Mouse (Mus musculus) gastrocnemius, adult 18-20 months (tissue): ENCODE measurements around the gene Ntf5. TPM values are rescaled to one million over a fixed set of nuclear protein-coding genes. Genes with fewer than 3 reads are reported as not detected.

Experiments used
- DNase-seq: peaks from one replicate; pipeline ENCODE4 v3.0.0; 2021; ENCODE audit warnings: low spot score
- total RNA-seq, 2 experiments: library from RNA; stranded (reverse); gene quantifications; 2 replicates each; pipeline ENCODE4 v1.2.3; 2021

Ntf5 gene
- total RNA-seq, 2 experiments from 2014 or later: 4.3 to 4.7 TPM

DNA sequence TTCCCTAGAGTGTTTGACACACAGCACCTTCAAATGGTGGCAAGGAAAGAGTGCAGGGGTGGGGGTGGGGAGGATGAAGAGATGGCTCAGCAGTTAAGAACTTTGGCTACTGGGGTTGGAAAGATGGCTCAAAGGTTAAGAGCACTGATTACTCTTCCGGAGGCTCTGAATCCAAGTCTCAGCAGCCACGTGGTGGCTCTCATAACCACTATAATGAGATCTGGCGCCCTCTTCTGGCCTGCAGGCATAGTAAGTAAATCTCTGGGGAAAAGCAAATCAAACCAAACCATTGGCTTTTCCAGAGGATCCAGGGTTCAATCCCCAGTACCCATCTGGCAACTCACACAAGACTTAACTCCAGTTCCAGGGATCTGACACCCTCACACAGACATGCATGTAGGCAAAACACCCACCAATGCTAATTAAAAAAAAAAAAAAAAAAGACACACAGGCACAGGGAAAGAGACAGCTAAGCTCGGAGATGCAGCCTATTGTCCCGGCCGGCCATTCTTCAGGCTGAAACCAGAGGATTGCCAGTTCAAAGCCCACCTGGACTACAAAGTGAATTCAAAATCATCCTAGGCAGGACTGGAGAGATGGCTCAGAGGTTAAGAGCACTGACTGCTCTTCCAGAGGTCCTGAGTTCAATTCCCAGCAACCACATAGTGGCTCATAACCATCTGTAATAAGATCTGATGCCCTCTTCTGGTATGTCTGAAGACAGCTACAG lies 9.8 kb upstream of the Ntf5 start:
- DNase-seq: peak; percentile 66

DNA sequence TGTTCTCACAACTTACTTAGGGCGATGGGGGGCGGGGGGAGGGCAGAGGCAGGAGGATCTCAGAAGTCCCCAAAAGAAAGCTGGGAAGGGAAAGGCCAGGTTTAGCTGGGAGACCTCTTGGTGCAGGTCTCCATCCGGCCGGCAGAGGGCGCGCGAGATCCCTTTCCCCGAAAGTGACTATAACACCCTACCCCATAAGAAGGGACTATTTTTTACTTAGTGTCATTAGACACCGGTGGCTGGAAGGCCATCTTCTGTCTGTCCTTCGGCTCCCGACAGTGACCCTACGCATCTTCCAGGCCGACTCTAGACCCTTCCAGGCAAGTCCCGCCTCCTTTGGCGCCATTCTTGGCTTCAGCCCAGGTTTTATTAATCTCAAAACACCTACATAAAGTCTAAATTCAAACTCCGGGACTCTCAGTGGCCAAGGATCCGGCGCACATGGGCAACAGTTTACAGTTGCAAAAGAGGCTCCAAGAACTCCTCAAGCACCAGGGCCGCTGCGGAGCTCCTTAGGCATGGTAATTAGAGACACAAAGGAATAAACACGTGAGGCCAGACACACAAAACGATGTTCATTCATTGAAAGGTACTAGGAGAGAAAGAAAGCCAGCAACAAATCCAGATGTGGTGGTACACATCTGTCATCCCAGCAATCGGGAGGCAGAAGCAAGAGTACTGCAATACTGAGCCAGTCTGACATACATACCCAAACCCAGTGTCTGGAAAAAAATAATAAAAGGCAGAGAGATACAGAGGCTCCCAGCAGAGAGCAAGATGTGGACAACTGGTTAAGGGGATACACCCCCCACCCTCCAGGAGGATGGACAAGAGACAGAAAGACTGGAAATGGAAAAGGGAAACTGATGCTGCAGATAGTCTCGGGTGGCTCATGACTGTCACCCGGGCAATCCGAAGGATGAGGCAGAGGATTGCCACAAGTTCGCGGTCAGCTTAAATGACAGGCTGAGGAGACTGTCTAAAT lies 8.1 kb upstream of the Ntf5 start, which contains the start of gene Kcna7:
Gene Kcna7, plus strand, starts transcription at position 563 of the 985 bp plus-strand sequence.
- peak; percentile 87 for DNase-seq

DNA sequence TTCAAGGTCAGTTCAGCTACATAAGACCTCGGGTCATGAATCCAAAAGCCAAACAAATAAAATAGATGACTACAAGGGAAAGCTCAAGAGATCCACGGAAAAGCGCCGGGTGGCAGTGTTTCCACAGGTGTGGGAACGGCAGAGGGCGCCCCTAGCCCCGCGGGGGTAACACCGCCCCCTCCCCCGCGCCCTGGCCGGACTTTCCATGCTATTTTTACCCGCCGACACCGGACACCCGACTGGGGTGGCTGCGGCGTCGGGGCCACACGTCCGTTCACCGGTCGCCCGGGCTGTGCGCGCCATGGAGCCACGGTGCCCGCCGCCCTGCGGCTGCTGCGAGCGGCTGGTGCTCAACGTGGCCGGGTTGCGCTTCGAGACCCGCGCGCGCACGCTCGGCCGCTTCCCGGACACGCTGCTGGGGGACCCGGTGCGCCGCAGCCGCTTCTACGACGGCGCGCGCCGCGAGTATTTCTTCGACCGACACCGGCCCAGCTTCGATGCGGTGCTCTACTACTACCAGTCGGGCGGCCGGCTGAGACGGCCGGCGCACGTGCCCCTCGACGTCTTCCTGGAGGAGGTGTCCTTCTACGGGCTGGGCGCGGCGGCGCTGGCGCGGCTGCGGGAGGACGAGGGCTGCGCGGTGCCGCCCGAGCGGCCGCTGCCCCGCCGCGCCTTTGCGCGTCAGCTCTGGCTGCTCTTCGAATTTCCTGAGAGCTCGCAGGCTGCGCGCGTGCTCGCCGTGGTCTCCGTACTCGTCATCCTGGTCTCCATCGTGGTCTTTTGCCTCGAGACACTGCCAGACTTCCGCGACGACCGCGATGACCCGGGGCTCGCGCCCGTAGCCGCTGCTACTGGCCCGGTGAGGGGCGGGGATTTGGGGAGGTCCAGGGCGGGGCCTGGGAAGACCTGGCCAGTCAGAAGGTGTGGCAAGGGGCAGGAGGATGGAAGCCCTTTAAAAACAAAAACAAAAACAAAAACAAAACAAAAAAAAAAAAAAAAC lies 7.0 kb upstream of the Ntf5 start:
- peak; percentile 87 for DNase-seq

DNA sequence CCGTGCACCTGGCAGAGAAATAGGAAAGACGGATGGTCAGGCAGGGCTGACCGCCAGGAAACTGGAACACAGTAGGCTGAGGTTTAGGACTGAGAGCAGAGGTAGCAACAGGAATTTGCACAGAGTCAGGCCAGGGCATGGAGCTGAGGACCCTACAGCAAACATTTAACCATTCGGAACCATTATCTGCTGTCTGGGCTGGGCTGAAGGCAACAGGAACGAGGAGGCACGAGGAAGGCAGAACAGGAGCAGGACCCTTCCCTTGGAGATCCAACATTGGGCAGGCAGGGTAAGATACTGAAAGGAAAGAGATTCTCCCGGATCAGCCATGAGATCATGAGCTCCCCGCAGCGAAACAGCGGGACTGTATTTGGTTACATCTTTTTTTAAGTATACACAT lies 5.7 kb upstream of the Ntf5 start:
- no peak for DNase-seq

DNA sequence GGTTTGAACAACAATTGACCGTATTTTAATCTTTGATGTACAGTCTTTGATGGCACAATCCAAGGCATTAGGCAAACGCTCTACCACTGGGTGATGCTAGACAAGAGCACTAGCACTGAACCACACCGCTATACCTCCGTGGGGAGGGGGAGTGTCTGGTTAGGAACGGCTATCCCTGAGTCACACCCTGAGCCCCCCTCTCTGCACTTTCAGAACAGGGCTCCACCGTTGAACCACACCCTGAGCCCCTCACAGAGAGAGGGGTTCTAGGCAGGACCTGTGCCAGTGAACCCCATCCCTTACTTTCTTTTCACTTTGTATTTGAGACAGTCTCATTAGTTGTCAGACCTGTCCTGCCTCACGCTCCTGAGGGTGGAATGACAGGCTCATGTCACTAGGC lies 5.1 kb upstream of the Ntf5 start:
- DNase-seq: no peak

DNA sequence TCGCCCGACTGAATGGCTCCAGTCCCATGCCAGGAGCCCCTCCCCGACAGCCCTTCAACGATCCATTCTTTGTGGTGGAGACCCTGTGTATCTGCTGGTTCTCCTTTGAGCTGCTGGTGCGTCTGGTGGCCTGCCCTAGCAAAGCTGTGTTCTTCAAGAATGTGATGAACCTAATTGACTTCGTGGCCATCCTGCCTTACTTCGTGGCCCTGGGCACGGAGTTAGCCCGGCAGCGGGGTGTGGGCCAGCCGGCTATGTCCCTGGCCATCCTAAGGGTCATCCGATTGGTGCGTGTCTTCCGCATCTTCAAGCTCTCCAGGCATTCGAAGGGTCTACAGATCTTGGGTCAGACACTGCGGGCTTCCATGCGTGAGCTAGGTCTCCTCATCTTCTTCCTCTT lies 4.5 kb upstream of the Ntf5 start:
- no peak for DNase-seq

DNA sequence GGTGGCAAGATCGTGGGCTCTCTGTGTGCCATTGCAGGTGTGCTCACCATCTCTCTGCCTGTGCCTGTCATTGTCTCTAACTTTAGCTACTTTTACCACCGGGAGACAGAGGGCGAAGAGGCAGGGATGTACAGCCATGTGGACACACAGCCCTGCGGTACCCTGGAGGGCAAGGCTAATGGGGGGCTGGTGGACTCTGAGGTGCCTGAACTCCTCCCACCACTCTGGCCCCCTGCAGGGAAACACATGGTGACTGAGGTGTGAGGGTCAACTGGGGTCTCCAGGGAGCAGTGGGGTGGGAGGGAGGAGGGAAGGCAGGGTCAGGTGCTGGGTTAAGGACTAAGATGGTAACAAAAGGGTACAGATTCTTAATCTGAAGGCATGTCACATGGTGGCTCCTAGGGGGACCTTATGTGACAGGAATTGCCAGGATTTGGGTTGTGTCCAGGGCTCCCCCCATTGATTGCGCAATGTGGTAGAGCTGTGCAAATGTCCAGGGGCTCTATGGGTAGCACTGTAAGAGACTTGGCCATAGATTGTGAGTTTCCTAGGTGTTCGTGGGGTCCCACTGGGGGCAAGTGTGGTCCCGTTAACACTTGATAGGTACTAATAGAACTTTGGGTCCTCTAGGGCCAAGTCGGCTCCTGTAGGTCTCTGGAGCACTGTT lies 3.9 kb upstream of the Ntf5 start:
- DNase-seq: no peak

DNA sequence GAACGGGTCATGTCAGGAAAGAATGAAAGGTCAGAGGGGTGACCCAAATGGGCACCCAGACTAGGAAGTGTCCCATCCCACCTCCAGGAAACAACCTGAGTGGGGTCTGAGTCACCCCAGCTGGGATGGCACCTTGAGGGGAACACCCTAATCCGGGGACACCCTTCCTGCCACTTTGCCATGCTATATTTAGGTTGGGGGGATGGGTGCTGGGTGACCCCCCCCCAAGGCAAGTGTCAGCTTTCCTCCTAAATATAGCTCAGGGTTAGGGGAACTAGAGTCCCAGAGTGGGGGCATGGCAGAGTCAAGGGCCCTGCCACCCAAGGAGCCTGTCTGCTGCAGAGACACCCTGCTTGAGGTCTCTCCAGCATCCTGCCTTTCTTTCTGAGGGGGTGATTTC lies 1.1 kb upstream of the Ntf5 start:
- peak; percentile 79 for DNase-seq

DNA sequence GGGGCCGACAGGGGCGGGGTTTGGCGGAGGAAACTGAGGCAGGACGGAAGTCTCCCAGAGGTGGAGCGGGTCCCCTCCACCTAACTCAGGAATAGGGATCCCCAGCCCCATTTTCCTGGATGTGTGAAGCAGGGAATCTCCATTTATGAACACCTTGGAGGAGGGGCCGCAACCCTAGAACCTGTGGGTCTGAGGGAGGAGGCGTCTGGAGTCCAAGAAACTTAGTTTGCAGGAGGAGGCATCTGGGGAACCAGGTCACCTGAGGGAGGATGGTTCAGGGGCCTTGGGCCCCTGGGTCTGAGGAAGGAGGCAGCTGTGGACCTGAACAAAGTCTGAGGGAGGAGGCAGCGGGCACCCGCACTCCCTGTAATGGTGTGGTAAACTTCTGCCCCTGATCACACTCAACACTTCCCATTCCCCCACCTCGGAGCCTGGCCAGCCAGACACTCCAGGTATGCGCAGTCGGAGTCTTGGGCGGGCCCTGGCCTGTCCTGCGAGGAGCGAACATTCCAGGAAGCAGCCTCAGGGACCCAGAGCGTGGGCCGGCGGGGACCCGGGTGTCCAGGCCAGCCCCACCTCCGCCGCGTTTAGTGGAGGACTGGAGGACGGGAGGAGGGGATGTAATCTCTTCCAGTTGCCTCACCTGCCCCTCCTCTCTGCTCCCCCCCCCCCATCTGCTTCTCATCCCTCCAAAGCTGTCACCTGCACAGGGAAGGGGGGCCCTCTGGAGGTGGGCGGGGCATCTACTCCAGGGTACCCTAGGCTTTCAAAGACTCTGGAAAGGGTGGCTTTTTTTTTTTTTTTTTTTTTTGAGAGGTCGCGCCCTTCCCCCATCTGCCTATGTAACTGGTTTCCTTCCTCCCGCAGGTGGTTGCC lies 607 bp downstream of the Ntf5 start:
- DNase-seq: no peak

DNA sequence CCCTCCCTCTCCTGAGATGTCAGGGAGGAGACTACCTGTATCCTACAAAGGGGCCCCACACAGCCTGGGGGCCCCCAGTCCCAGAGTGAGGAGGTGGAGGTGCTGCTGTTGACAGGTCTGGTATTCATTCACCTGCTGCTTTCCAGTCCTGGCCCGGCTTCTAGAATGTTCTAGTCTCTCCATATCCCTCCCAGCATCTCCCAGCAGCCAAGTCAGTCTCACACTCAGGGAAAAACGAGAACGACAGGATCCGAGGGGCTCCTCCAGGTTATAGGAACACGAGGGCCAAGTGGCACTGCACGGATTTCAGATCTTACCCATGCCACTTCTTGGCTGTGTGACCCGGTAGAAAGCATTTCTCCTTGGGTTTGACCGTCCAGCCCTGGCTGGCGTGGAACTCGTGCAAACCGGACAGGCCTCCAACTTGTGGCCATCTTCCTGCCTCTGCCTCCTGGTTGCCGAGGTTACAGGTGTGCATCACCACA lies 1.3 kb downstream of the Ntf5 start:
- no peak for DNase-seq

DNA sequence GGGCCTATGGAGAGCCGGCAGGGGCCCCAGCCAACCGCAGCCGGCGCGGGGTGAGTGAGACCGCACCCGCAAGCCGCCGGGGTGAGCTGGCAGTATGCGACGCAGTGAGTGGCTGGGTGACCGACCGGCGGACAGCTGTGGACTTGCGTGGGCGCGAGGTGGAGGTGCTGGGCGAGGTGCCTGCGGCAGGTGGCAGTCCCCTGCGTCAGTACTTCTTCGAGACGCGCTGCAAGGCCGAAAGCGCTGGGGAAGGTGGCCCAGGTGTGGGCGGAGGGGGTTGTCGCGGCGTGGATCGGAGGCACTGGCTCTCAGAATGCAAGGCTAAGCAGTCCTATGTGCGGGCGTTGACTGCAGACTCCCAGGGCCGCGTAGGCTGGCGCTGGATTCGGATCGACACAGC lies 2.1 kb downstream of the Ntf5 start:
- DNase-seq: no peak

DNA sequence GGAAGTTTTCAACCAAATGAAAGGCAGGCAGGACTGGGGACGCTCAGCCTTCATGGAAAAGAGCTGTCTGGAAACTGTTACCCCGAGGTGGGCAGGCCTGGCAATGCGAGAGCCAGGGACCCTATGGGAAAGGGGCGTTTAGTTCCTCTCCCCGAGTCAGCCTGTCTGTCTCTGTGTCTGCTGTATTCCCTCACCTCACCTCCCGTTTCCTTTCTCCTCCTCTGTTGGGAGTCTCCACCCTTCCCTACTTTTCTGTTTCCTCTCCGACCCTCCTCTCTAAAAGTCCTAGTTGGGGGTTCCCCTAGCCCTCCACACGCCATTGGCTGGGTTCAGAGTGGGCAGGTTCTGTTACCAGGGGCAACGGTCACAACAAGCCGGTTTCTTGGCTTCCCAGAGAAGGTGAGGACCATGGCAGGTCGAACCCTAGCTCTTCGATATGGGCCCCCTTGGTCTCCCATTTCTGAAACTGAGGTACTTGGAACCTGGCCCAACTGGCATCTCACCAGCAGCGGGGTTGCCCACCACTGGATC lies 4.5 kb downstream of the Ntf5 start:
- no peak for DNase-seq

DNA sequence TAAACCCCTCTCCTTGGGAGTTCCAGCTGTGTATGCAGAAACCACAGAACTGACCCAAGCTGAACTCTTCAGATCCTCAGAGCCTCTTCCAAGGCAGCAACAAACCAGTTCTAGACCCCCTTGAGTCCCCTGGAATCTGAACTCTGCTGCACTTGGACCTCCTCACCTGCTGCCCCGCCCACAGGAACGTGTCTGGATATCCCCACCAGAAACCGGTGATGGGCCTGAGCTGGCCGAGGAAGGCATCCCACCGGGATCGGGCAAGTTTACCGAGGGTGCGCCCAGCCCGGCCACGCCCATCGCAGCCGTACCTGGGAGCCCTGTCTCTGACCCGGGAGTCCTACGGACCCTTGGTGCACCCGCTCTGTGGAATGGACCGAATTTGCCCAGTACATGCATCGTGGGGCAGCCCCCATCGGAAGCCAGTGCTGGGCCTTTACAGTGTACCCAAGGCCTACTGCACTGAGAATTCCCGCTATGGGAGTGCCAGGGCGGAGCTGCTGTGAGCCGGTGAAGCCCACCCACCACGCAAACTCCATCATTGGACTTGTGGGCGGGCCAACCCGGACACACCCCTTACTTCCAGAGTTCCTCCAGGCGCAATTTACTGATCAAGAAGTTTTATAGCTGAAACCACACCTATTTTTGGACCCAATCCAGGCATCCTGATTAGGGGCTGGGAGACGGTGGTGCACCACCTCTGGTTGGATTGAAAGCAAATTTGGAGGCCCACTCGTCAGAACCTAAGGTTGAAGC lies 6.5 kb downstream of the Ntf5 start:
- no peak for DNase-seq

DNA sequence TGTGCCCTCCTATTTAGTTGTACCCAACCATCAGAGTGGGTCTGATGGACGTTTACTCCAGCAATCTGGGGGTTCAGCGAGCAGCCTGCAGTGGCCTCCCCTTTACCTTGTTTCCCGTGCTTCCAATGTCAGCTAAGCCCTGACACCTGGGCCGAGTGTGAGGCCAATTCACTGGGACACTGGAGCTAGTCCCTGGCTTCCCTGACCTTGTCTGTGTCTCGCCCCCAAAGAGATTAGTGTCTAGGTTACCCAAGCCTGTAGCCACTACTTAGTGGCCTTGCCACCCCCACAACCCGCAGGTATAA lies 7.1 kb downstream of the Ntf5 start, which contains the start of gene Lhb:
Gene Lhb, plus strand, starts transcription at position 206 of the 305 bp plus-strand sequence.
- DNase-seq: no peak

DNA sequence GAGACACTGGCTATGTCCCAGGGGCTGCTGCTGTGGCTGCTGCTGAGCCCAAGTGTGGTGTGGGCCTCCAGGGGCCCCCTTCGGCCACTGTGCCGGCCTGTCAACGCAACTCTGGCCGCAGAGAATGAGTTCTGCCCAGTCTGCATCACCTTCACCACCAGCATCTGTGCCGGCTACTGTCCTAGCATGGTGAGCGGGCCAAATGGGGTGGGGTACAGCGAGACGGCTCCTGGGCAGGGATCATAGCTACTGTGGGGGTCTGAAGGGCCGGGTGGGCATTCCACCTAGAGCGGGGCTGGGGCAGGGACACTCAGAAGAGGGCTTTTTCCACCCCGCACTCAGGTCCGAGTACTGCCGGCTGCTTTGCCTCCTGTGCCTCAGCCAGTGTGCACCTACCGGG lies 7.7 kb downstream of the Ntf5 start:
- no peak for DNase-seq

DNA sequence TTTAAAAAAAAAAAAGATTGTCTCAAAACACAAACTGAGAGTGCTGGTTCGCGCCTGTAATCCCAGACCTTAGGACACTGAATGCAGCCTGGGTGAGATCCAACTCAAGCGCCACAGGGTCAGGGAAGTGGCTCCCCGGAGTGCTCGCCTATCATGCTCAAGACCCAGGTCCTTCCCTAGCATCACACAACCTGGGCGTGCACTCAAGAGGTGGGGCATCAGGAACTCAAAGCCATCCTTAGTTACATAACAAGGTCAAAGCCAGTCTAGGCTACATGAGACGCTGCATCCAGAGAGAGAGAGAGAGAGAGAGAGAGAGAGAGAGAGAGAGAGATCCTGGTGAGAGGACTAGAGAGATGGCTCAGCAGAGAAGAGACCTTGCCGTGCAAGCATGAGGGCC lies 13.1 kb downstream of the Ntf5 start:
- DNase-seq: no peak

DNA sequence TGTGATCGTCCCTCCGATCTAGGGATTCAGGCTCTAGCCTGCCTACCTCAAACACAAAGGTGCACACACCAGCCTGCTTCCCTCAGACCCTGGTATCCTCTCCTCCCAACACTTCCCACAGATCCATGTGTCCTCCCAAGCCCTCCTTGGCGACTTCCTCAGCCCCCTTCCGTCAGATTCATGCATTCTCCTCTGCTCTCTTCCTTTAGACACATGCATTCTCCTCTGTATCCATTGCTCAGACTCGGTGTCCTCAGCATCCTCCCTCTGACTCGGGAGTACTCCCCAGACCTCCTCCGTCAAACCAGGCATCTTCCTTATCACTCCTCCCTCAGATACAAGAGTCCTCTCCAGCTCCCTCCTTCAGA lies 20.3 kb downstream of the Ntf5 start:
- no peak for DNase-seq

DNA sequence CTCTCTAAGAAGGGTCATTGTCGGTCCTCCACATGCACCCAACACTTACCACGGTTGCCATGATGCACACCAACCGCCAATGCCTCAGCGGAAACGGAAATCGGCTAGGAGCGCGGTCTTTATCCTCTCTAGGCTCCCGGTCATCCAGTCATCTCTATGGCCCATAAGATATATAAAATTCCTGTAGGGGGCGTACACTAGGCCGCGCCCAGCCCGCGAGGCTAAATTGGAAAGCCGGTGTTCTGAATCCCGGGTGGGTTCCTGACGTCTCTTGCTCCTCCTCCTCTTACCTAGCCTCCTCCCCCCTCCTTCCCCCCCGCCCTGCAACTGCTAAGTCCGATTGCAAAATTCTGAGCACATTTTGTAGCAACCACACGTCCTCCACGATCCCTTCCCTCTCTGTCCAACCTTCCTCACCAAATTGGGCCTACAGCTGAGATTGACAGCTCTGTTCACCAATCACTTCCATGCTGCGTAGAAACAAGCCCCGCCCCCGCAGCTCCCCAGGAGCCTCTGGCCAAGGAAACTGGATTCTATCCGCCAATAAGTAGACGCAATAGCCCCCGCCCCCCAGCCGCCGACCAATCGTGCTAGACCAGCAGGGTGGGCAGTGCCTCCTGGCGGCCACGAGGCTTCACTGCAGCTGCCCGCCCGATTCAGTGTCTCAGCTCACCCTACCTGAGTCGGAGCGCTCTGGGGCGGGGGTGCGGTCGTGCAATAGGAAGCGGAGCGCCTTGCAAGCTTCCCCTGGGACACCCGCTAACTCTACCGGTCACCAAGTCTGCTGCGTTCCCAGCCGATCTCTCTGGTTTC lies 20.9 kb downstream of the Ntf5 start, which contains the start of gene Gys1:
Gene Gys1, plus strand, starts transcription at position 642 of the 813 bp plus-strand sequence.
- peak; percentile 100 for DNase-seq
